Mouse (Mus musculus) embryonic stem cell, embryonic (primary cell): ENCODE results near the gene Flot2.

Source experiments
- CTCF ChIA-PET, 4 experiments: fragments of 300-600 bp in 2 of 4; fragments of 350-600 bp in 2 of 4; sonication (Branson Sonifier 250); formaldehyde crosslinking; loops; one replicate each; lab custom pipeline; 2022; ENCODE audit warnings: inconsistent platforms in 2 of 4; lab: Charles Lee
- POLR2A ChIA-PET, 4 experiments: fragments of 300-600 bp in 2 of 4; fragments of 350-600 bp in 2 of 4; sonication (Branson Sonifier 250); formaldehyde crosslinking; loops; one replicate each; lab custom pipeline; 2022; ENCODE audit warnings: antibody characterized with exemption in 4 of 4, inconsistent platforms in 1 of 4; lab: Charles Lee

The Flot2 gene

GRCm38 (mm10) chr11:78104501-78104900 lies 66.8 kb downstream of the Flot2 start:
- ChIA-PET CTCF (interaction anchor here in 2 of 4 experiments (0.7 to 1.4 kb wide), 3 partner anchors 16 to 67 kb away, joined by 3 to 9 read pairs (median 4); no protein-coding TSS in a partner anchor), POLR2A (interaction anchor here in 2 of 4 experiments (0.8 to 3.9 kb wide), 9 partner anchors 9 to 76 kb away, joined by 3 to 24 read pairs (median 4); partner anchors contain the start of genes Fam222b (in 2 of the 2) and Eral1 (in 1 of the 2))
